Mouse (Mus musculus): ENCODE measurements at regions not wholly inside any gene's neighbourhood (a gene's known extent, or its start where the extent isn't known, plus 50 kb on each side); places are given as distances from the start of the nearest gene placed in this dataset.

DNA sequence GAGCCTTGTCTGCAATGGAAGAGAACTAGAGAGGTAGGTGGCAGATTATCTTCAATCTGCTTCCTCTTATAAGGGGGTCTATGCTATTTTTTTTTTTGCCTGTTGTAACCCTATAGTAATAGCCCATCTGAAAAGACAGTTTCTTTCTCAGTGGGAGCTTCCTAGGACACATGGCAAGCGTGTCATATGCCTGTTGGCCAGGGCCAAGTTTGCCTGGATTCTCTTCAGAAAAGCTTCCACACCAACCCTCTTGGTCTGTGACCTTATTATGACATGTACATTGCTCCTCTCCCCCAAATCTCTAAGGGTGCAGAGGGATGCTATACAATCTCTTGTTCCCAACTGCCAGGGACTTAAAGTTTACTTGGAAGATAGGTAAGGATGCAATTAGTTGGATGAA, 174.8 kb downstream of the Brinp2 start:
- H3K4me1 ChIP-seq (ENCODE audit: control insufficient read depth, insufficient read depth, low read length) = no peaks in the 10 kb centered on the region
- TF ChIP-seq POLR2A (IDR thresholded peaks at IDR 0.05; ENCODE audit: low read depth, low read length) = no peak
- TF ChIP-seq CTCF (conservative IDR thresholded peaks at IDR 0.05; ENCODE audit: insufficient read depth, insufficient read length, low read depth, low read length) = no peak
- no peak overlapping the region for H3K27ac ChIP-seq (ENCODE audit: insufficient read depth, low read depth, low read length)
- H3K27me3 ChIP-seq (replicated peaks; ENCODE audit: control insufficient read depth, insufficient read depth, low read length) = no peaks in the 10 kb centered on the region
- no peak overlapping the region for H3K4me3 ChIP-seq (ENCODE audit: insufficient read depth, low read depth, low read length)
- DNase-seq = no peak
- H3K36me3 ChIP-seq (ENCODE audit: control insufficient read depth, insufficient read depth, low read length) = no peaks in the 10 kb centered on the region
- WGBS = 83% methylated on average over 1 of the region's 1 CpGs

DNA sequence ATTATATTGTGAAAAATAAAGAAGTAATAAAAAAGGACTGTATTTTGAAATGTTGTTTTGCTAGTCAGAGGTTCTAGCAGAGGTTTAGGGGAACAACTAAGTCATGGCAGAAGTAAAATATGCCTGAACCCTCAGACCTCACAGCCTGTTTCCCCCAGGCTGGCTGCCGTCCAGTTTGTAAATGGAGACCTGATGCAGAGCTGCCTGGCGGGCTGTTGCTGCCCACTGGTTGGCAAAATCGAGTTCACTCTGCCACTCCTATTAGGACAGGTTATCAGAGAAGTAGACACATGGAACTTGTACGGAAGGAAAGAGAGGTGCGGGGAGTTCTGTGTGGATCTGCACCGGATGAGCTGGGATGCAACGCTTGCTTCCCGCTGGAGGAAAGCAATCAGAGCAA, 168.5 kb downstream of the Brinp2 start:
- DNase-seq = no peak
- H3K4me1 ChIP-seq (ENCODE audit: control insufficient read depth, insufficient read depth, low read length) = no peaks in the 10 kb centered on the region
- H3K36me3 ChIP-seq (ENCODE audit: control insufficient read depth, insufficient read depth, low read length) = no peaks in the 10 kb centered on the region
- TF ChIP-seq POLR2A (IDR thresholded peaks at IDR 0.05; ENCODE audit: low read depth, low read length) (no peak), CTCF (conservative IDR thresholded peaks at IDR 0.05; ENCODE audit: insufficient read depth, insufficient read length, low read depth, low read length) (no peak)
- no peak overlapping the region for H3K27ac ChIP-seq (ENCODE audit: insufficient read depth, low read depth, low read length)
- H3K4me3 ChIP-seq (ENCODE audit: insufficient read depth, low read depth, low read length) = no peak overlapping the region
- no peaks in the 10 kb centered on the region; the same call in 1 of the 2 replicates for H3K27me3 ChIP-seq (replicated peaks; ENCODE audit: control insufficient read depth, insufficient read depth, low read length)
- 54% methylated on average over 8 of the region's 8 CpGs for WGBS

DNA sequence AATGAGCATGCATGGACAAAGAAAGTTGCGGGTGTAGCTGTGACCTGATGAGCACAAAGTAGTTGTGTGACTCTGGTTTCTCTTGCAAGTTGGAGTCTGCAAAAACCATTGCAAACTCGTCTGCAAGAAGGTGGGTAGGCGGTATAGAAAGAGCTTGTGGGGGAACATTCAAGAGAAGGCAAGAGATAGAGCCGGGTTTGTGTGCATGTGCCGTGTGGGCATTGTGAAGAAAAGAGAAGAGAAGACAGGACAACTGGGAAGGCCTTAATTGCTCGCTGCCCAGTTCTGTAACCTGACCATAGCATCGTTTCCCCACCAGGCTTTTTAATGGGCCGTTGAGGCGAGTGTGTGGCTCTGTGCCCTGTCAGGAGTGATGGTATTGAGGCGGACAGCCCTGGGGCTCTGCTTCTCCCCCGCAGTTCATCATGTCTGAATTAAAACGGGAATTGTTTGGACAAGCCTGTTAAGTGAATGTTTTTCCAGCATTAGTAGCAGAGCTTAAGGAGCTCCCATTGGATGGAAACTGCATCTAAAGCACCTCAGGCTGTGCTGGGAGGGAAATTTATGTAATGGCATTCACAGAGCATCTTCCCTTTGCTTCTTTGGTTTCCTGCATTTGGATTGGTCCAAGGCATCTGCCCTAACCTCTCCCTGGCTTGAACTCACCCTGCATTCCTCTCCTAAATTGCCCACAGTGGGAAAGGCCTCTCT, 163.1 kb downstream of the Brinp2 start:
- H3K4me1 ChIP-seq (ENCODE audit: control insufficient read depth, insufficient read depth, low read length) = no peaks in the 10 kb centered on the region
- no peak for DNase-seq
- H3K27me3 ChIP-seq (replicated peaks; ENCODE audit: control insufficient read depth, insufficient read depth, low read length) = no peaks in the 10 kb centered on the region
- no peak for TF ChIP-seq CTCF (conservative IDR thresholded peaks at IDR 0.05; ENCODE audit: insufficient read depth, insufficient read length, low read depth, low read length)
- TF ChIP-seq POLR2A (IDR thresholded peaks at IDR 0.05; ENCODE audit: low read depth, low read length) = no peak
- H3K27ac ChIP-seq (ENCODE audit: insufficient read depth, low read depth, low read length) = no peak overlapping the region
- no peak overlapping the region for H3K4me3 ChIP-seq (ENCODE audit: insufficient read depth, low read depth, low read length)
- 23% methylated on average over 12 of the region's 12 CpGs for WGBS
- no peaks in the 10 kb centered on the region for H3K36me3 ChIP-seq (ENCODE audit: control insufficient read depth, insufficient read depth, low read length)

DNA sequence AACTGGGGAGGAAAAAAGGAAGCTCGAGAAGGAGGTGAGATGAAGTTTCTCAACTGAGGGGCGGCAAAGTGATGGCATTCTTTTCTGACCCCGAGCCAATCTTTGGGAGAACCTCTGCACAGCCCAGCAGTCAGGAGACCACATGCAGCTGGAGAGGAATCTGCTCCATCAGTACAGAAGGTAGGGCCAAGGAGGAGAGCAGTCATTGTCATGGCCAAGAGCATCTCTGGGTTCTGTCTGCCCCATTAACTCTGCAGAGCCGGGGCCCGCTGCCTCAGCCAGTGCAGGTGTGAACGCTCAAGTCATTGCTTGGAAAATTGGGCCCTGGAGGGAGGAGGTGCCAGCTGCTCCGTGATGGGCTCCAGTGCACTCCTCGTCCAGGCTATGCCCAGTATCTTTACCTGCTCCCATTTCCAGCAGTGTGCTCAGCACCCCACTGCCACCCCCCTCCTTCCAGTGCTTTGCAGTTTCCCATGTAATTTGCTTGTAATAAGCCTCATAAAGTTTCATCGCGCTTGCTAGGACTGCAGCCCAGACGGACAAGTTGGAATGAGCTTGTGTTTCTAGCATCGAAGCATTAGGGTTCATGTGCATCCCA, 162.1 kb downstream of the Brinp2 start:
- TF ChIP-seq CTCF (conservative IDR thresholded peaks at IDR 0.05; ENCODE audit: insufficient read depth, insufficient read length, low read depth, low read length) (no peak), POLR2A (IDR thresholded peaks at IDR 0.05; ENCODE audit: low read depth, low read length) (no peak)
- Histone ChIP-seq H3K36me3 (ENCODE audit: control insufficient read depth, insufficient read depth, low read length) (no peaks in the 10 kb centered on the region), H3K4me1 (ENCODE audit: control insufficient read depth, insufficient read depth, low read length) (no peaks in the 10 kb centered on the region), H3K4me3 (ENCODE audit: insufficient read depth, low read depth, low read length) (no peak overlapping the region), H3K27ac (ENCODE audit: insufficient read depth, low read depth, low read length) (no peak overlapping the region), H3K27me3 (replicated peaks; ENCODE audit: control insufficient read depth, insufficient read depth, low read length) (no peaks in the 10 kb centered on the region)
- no peak for DNase-seq
- WGBS = 30% methylated on average over 12 of the region's 12 CpGs

Measured in kidney, adult 2 months (tissue).